Mouse (Mus musculus): ENCODE measurements around the gene Enpp3. TPM values are rescaled to one million over a fixed set of nuclear protein-coding genes. Genes with fewer than 3 reads are reported as not detected.
"Not testable (repeated sequence)": the region's sequence is repeated elsewhere in the genome, so short reads cannot be mapped to it uniquely, and the experiment has no call there.

Enpp3 gene
- polyA plus RNA-seq, 1 experiment from 2014 or later, result 3.0 TPM

DNA sequence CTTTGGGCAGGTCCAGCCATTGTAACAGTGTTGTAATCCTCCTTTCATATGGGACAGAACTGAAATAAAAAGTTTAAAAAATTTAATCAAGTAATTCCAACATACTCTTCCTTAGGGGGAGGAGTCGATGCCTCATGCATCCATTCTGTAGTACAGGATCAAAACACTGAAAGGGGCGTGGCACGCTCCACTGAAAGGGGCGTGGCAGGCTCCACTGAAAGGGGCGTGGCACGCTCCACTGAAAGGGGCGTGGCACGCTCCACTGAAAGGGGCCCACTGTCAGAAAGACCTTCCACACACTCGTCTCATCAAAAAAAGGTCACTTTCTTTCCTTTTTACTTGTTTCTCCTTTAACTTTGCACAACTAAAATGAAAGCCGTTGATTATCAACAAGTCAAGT, 36.7 kb downstream of the Enpp3 start:
- no peaks in the 10 kb centered on the region for H3K27me3 ChIP-seq (replicated peaks; ENCODE audit: control insufficient read depth, insufficient read depth, low read length)
- no peak overlapping the region for H3K9ac ChIP-seq (ENCODE audit: low read depth, low read length)
- 91% methylated on average over 10 of the region's 10 CpGs for WGBS
- no peak for ATAC-seq
- H3K27ac ChIP-seq (ENCODE audit: low read depth, low read length), result no peak overlapping the region
- H3K36me3 ChIP-seq (ENCODE audit: control insufficient read depth, insufficient read depth, low read length), result no peaks in the 10 kb centered on the region
- no peak overlapping the region for H3K4me3 ChIP-seq (ENCODE audit: low read length)
- H3K4me1 ChIP-seq (ENCODE audit: control insufficient read depth, insufficient read depth, low read depth, low read length), result no peaks in the 10 kb centered on the region
- no peak overlapping the region for H3K4me2 ChIP-seq (ENCODE audit: low read length)
- no peaks in the 10 kb centered on the region for H3K9me3 ChIP-seq (ENCODE audit: control insufficient read depth, low read length)

DNA sequence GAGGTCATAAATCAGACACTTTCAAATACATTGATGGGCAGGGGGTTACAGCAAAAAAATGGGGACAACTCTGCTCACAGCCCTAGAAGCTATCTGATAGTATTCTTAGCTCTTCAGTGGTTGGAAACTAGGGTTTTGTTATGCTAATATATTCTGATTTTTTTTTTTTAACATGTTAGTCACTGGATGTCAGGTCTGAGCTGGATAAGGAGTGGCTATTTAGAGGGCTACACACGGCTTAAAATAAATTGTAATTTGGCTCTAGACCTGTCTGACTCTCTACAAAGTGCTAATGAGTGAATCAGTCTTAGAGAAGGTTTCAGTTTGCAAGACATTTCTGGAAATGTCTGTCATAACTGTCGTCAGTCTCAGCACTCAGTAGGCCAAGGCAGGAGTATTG, 37.5 kb downstream of the Enpp3 start:
- no peak overlapping the region for H3K9ac ChIP-seq (ENCODE audit: low read depth, low read length)
- 80% methylated on average over 2 of the region's 2 CpGs for WGBS
- H3K4me3 ChIP-seq (ENCODE audit: low read length), result no peak overlapping the region
- no peak overlapping the region for H3K27ac ChIP-seq (ENCODE audit: low read depth, low read length)
- H3K4me1 ChIP-seq (ENCODE audit: control insufficient read depth, insufficient read depth, low read depth, low read length), result no peaks in the 10 kb centered on the region
- no peak for ATAC-seq
- H3K27me3 ChIP-seq (replicated peaks; ENCODE audit: control insufficient read depth, insufficient read depth, low read length), result no peaks in the 10 kb centered on the region
- no peaks in the 10 kb centered on the region for H3K36me3 ChIP-seq (ENCODE audit: control insufficient read depth, insufficient read depth, low read length)
- H3K9me3 ChIP-seq (ENCODE audit: control insufficient read depth, low read length), result no peaks in the 10 kb centered on the region
- H3K4me2 ChIP-seq (ENCODE audit: low read length), result no peak overlapping the region

DNA sequence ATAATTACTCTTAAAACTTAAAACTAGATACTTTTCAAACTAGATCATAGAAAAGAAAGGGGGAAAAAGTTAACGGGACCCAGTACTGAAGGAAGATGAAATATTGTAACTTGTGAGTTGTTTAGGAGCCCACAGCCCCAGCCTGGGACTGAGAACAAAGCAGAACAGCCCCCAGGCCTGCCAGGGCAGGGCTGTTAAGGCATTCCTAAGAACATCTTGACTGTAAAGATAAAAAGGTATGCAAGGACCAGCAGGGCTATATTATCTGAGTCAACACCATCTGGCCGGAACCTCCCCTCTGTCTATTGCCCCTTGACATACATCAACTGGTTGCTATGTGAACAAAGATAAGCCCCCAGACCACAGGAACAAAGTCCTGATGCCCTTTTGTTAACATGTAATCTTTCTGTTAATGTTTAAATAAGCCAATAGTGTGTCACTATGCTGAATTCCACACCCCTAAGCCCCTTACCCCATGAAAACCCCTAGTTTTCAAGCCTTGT, 39.8 kb downstream of the Enpp3 start:
- ATAC-seq; H3K27ac ChIP-seq (ENCODE audit: low read depth, low read length); H3K36me3 ChIP-seq (ENCODE audit: control insufficient read depth, insufficient read depth, low read length); H3K9me3 ChIP-seq (ENCODE audit: control insufficient read depth, low read length); H3K4me3 ChIP-seq (ENCODE audit: low read length); H3K4me2 ChIP-seq (ENCODE audit: low read length); H3K9ac ChIP-seq (ENCODE audit: low read depth, low read length); H3K27me3 ChIP-seq (replicated peaks; ENCODE audit: control insufficient read depth, insufficient read depth, low read length); H3K4me1 ChIP-seq (ENCODE audit: control insufficient read depth, insufficient read depth, low read depth, low read length): not testable (repeated sequence)
- WGBS, result 91% methylated on average over 2 of the region's 2 CpGs

DNA sequence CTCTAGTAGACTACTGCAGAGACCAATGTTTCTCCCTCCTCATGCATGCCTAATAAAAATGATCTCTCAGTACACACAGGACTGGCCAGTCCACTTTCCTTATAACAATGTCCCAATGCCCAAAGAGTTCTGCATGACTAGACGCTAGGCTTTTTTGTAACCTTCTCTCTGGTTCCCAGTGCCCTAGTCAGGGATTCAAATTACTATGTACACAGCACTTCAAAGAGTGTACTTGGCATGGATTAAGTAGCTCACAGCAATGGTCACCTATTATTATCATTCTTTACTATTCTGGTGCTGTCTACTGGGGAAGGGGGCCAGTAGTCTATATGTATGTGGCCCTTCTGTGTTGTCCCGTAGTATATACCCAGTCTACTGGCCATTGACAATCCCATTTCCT, 40.8 kb downstream of the Enpp3 start:
- no peak overlapping the region for H3K27ac ChIP-seq (ENCODE audit: low read depth, low read length)
- no peak overlapping the region for H3K4me2 ChIP-seq (ENCODE audit: low read length)
- H3K36me3 ChIP-seq (ENCODE audit: control insufficient read depth, insufficient read depth, low read length), result no peaks in the 10 kb centered on the region
- no peaks in the 10 kb centered on the region for H3K4me1 ChIP-seq (ENCODE audit: control insufficient read depth, insufficient read depth, low read depth, low read length)
- H3K27me3 ChIP-seq (replicated peaks; ENCODE audit: control insufficient read depth, insufficient read depth, low read length), result no peaks in the 10 kb centered on the region
- H3K9me3 ChIP-seq (ENCODE audit: control insufficient read depth, low read length), result no peaks in the 10 kb centered on the region
- H3K9ac ChIP-seq (ENCODE audit: low read depth, low read length), result no peak overlapping the region
- no peak overlapping the region for H3K4me3 ChIP-seq (ENCODE audit: low read length)
- 92% methylated on average over 2 of the region's 2 CpGs for WGBS
- ATAC-seq, result no peak

DNA sequence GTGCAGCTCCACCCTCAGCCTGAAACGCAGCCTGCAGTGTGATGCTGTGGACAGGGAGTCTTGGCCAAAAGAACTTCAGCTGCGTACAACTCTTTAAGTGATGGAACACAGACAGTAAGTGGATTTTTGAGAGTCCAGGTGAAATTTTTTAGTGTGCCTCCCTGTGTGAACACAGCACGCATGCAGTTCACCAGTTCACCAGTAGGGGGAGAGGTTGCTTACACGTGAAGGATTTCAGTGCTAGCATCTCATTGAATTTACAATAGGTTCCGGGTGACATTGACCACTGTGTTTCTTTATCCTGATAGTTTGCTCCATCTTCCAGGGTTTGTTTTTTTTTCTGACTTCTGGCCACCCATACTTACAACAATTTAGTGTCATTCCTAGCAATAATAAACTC, 45.4 kb downstream of the Enpp3 start:
- Histone ChIP-seq H3K9ac (ENCODE audit: low read depth, low read length) (no peak overlapping the region), H3K27me3 (replicated peaks; ENCODE audit: control insufficient read depth, insufficient read depth, low read length) (no peaks in the 10 kb centered on the region), H3K4me3 (ENCODE audit: low read length) (no peak overlapping the region), H3K27ac (ENCODE audit: low read depth, low read length) (no peak overlapping the region), H3K4me1 (ENCODE audit: control insufficient read depth, insufficient read depth, low read depth, low read length) (no peaks in the 10 kb centered on the region), H3K36me3 (ENCODE audit: control insufficient read depth, insufficient read depth, low read length) (no peaks in the 10 kb centered on the region), H3K9me3 (ENCODE audit: control insufficient read depth, low read length) (0 out of 2 replicates have a peak, but pooled peaks cover 3% of the 10 kb centered on the region), H3K4me2 (ENCODE audit: low read length) (no peak overlapping the region)
- no peak for ATAC-seq
- 59% methylated on average over 5 of the region's 5 CpGs for WGBS

DNA sequence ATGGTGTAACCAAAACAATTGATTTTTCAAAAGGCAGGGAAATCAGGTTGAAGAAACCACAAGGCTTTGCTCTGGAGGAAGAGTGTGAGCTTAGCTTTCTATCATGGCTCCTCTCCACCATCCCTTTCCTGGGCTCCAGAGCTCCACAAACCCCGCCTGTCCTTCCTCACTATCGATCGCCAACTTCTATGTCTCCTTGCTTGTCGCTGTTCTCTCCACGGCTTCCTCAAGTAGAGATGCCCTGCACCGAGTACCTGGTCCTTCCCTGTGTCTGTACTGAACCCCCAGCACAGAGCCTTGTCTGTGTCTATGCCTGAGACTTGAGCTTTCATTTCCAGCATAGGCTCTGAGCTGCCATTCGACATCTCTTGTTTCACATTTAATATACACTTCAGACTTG, 49.9 kb downstream of the Enpp3 start:
- Histone ChIP-seq H3K4me3 (ENCODE audit: low read length) (no peak overlapping the region), H3K9me3 (ENCODE audit: control insufficient read depth, low read length) (0 out of 2 replicates have a peak, but pooled peaks cover 3% of the 10 kb centered on the region), H3K4me1 (ENCODE audit: control insufficient read depth, insufficient read depth, low read depth, low read length) (no peaks in the 10 kb centered on the region), H3K27me3 (replicated peaks; ENCODE audit: control insufficient read depth, insufficient read depth, low read length) (no peaks in the 10 kb centered on the region), H3K36me3 (ENCODE audit: control insufficient read depth, insufficient read depth, low read length) (no peaks in the 10 kb centered on the region), H3K27ac (ENCODE audit: low read depth, low read length) (no peak overlapping the region), H3K9ac (ENCODE audit: low read depth, low read length) (no peak overlapping the region), H3K4me2 (ENCODE audit: low read length) (no peak overlapping the region)
- 93% methylated on average over 7 of the region's 7 CpGs for WGBS
- ATAC-seq, result no peak

DNA sequence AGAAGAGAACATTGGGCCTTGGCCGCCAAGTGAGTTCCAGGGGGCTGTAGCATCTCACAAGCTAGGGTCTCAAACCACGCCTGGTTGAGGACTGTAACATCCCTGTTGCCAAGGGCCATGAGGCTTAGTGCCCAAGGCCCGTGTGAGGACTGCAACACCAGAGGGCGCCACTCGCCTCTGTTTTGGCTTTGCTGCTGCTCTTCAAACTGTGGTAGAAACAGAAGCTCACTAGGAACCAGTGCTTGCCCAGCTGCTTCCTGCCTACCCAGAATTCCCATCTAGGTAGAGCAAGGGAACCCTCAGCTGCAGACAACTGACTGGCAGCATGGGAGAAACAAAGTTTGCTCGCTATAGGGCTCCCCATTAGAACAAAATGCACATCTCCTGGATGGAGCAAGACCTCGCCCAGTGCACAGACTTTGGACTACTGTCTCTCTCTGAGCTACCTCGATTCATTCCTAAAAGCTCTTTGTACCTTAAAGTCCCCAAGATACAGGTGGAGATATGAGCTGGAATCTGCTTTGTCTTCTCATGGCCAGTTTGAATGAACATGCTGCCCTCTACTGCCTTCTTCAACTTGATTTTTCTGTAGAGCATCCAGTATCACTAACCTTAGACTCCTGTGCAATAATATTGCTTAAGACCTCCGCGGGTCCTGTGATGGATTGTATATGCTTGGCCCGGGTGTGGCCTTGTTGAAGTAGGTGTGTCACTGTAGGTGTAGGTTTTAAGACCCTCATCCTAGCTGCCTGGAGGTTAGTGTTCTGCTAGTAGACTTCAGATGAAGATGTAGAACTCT, 52.7 kb downstream of the Enpp3 start:
- Histone ChIP-seq H3K4me2 (ENCODE audit: low read length) (no peak overlapping the region), H3K27me3 (replicated peaks; ENCODE audit: control insufficient read depth, insufficient read depth, low read length) (no peaks in the 10 kb centered on the region), H3K9me3 (ENCODE audit: control insufficient read depth, low read length) (no peaks in the 10 kb centered on the region), H3K36me3 (ENCODE audit: control insufficient read depth, insufficient read depth, low read length) (no peaks in the 10 kb centered on the region), H3K4me1 (ENCODE audit: control insufficient read depth, insufficient read depth, low read depth, low read length) (no peaks in the 10 kb centered on the region), H3K4me3 (ENCODE audit: low read length) (no peak overlapping the region), H3K9ac (ENCODE audit: low read depth, low read length) (no peak overlapping the region), H3K27ac (ENCODE audit: low read depth, low read length) (no peak overlapping the region)
- 78% methylated on average over 11 of the region's 11 CpGs for WGBS
- no peak for ATAC-seq

DNA sequence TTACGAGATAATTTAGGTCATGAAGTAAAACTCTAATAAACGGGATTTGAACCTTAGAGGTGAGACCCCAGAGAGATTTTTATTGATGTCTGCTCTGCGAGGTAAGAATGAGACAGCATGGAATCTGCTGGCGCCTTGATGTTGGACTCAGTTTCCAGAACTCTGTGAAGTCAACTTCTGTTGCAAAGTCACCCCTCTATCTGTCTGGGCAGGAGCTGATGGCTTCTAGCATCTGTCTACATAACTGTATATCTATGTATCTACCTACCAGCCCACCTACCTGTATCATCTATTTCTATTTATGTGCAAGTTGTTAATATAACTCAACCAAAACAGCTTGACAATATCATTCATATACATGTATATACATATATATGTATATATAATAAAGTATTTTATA, 57.3 kb downstream of the Enpp3 start:
- no peak overlapping the region for H3K4me3 ChIP-seq (ENCODE audit: low read length)
- H3K36me3 ChIP-seq (ENCODE audit: control insufficient read depth, insufficient read depth, low read length), result no peaks in the 10 kb centered on the region
- H3K9me3 ChIP-seq (ENCODE audit: control insufficient read depth, low read length), result no peaks in the 10 kb centered on the region
- ATAC-seq, result no peak
- H3K9ac ChIP-seq (ENCODE audit: low read depth, low read length), result no peak overlapping the region
- H3K4me2 ChIP-seq (ENCODE audit: low read length), result no peak overlapping the region
- H3K27ac ChIP-seq (ENCODE audit: low read depth, low read length), result no peak overlapping the region
- WGBS, result 87% methylated on average over 4 of the region's 4 CpGs
- no peaks in the 10 kb centered on the region for H3K4me1 ChIP-seq (ENCODE audit: control insufficient read depth, insufficient read depth, low read depth, low read length)
- H3K27me3 ChIP-seq (replicated peaks; ENCODE audit: control insufficient read depth, insufficient read depth, low read length), result no peaks in the 10 kb centered on the region

DNA sequence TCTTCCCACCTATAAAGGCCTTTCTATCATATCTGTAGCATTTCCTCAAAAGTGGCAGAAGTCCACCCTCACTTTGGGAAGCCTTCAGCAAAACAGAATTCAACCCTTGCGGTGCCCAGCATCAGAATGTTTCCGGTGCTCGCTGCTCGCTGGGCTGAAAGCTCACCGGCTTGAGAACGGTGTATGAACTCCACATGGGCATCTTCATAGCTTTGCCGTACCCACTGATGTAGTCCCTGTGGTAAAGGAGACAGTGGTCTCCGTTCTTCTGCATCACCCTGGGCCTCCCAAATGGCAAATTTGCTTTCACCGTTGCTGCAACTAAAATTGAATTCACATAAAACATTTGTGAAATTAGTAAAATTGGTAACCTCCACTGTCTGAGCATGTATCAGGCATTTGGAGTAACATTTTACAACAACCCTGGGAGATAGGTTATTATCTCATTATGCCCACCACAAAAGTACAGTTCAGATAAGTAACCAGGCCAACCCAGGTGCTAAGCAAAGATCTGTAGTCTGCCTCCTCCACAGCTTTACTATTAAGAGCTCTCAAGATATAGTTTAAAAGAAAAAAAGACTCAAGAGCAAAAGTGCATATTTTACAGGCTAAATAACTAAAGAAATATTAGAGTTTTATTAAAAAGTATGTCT, 57.9 kb downstream of the Enpp3 start:
- 98% methylated on average over 9 of the region's 9 CpGs for WGBS
- Histone ChIP-seq H3K9me3 (ENCODE audit: control insufficient read depth, low read length) (no peaks in the 10 kb centered on the region), H3K27me3 (replicated peaks; ENCODE audit: control insufficient read depth, insufficient read depth, low read length) (no peaks in the 10 kb centered on the region), H3K4me2 (ENCODE audit: low read length) (no peak overlapping the region), H3K36me3 (ENCODE audit: control insufficient read depth, insufficient read depth, low read length) (no peaks in the 10 kb centered on the region), H3K4me1 (ENCODE audit: control insufficient read depth, insufficient read depth, low read depth, low read length) (no peaks in the 10 kb centered on the region), H3K4me3 (ENCODE audit: low read length) (no peak overlapping the region), H3K27ac (ENCODE audit: low read depth, low read length) (no peak overlapping the region), H3K9ac (ENCODE audit: low read depth, low read length) (no peak overlapping the region)
- ATAC-seq, result no peak
